Mouse (Mus musculus) E14TG2a.4 (cell line): ENCODE data around the gene Sucla2.

Experiments used
- CTCF ChIP-seq: conservative IDR thresholded peaks from 2 replicates; pipeline ENCODE4 v1.5.1; 2014; ENCODE audit warnings: low read length
- POU5F1 ChIP-seq: IDR thresholded peaks from 2 replicates; pipeline ENCODE4 v1.6.1; 2014; ENCODE audit warnings: low read length, borderline replicate concordance

DNA sequence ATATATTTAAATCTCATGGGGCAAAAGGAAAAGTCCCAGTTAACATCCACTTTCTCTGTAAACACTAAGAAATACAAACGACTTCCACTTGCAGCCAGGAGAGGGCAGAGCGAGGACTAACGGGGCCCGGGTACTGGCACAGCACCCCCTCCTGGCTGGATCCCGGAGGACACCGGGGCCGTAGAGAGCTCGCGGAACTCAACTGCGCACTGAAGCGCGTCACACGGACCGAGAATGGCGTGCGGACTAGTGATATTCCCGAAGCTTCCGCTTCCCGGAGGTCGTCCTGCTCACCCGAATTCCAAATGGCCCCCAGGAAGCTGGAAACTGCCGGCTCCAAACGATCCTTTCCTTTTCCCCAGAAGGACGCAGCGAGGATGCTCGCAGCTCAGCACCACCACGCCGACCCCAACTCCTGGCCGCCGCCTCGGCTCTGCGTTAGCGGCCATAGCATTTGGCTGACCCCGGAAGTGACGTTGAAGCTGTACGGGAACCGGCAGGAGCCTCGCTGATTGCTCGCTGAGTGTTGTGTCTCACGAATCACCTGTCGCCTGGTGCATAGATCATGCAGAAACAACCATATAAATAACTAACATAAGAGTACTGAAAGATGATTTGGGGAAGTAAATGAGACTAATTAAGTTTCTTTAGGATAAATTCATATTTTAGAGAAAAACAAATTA lies at the start of gene Sucla2:
- TF ChIP-seq CTCF (peak; percentile 89), POU5F1 (no peak)
